Mouse (Mus musculus) heart, adult 2 months (tissue): ENCODE measurements around the gene Ing4.

Experiments used
- CTCF ChIP-seq: fragments of 200-600 bp; IDR thresholded peaks from 2 replicates; pipeline ENCODE4 v1.8.1; 2022; ENCODE audit warnings: antibody characterized with exemption, mild to moderate bottlenecking, moderate library complexity
- EP300 ChIP-seq: fragments of 200-500 bp; IDR thresholded peaks from 2 replicates; pipeline ENCODE4 v1.6.1; 2011; ENCODE audit warnings: low read depth, low read length, control low read depth; ENCODE audit not compliant: insufficient read depth

- TF ChIP-seq EP300, result no peak
- no peak for TF ChIP-seq CTCF
Observed at GRCm38 (mm10) chr6:125063906-125064305, 24.3 kb downstream of the Ing4 start.
